Mouse (Mus musculus) small intestine, adult 2 months (tissue): Measurements from ENCODE around the gene Tmem74b.

Experiments used
- CTCF ChIP-seq: fragments of 200-500 bp; IDR thresholded peaks from 2 replicates; pipeline ENCODE4 v1.5.1; 2012; ENCODE audit warnings: low read depth, mild to moderate bottlenecking, control low read depth, inconsistent platforms, low read length, moderate library complexity, mixed read lengths; ENCODE audit not compliant: insufficient replicate concordance, insufficient read length; ENCODE audit errors: extremely low read depth
- POLR2A ChIP-seq: fragments of 200-500 bp; IDR thresholded peaks from 2 replicates; pipeline ENCODE4 v1.6.1; 2012; ENCODE audit warnings: low read depth, mild to moderate bottlenecking, control low read depth, inconsistent platforms, low read length, moderate library complexity

- TF ChIP-seq POLR2A, result no peak
- no peak for TF ChIP-seq CTCF
Measured at GRCm38 (mm10) chr2:151712647-151713046, 10.8 kb downstream of the Tmem74b start.
